Mouse (Mus musculus) cerebellum, adult 9-10 months (tissue): ENCODE data around the gene Wnt2.
A peak's percentile ranks its signal among the peaks of the same experiment; 100 is the strongest.

ENCODE experiments used
- DNase-seq: peaks from one replicate; pipeline ENCODE4 v3.0.0; 2022

Gene Wnt2

GRCm38 (mm10) chr6:18029746-18030656 lies at the start of gene Wnt2:
Gene Wnt2 (minus strand): TSS chr6:18030585.
- no peak for DNase-seq

- DNase-seq, result peak; percentile 4
These were observed 48.2 kb upstream of the Wnt2 start for GRCm38 (mm10) chr6:18078615-18079014.

- DNase-seq, result no peak
These were observed 46.6 kb upstream of the Wnt2 start for GRCm38 (mm10) chr6:18076986-18077385.

GRCm38 (mm10) chr6:18076577-18076976 lies 46.2 kb upstream of the Wnt2 start:
- DNase-seq, result no peak

GRCm38 (mm10) chr6:18057899-18058298 lies 27.5 kb upstream of the Wnt2 start:
- DNase-seq, result no peak

- DNase-seq, result no peak
These were observed 21.3 kb upstream of the Wnt2 start for GRCm38 (mm10) chr6:18051702-18052101.

GRCm38 (mm10) chr6:18044299-18044698 lies 13.9 kb upstream of the Wnt2 start:
- no peak for DNase-seq

- DNase-seq, result no peak
These were observed 12.8 kb upstream of the Wnt2 start for GRCm38 (mm10) chr6:18043172-18043571.

- no peak for DNase-seq
These were observed 1.9 kb upstream of the Wnt2 start for GRCm38 (mm10) chr6:18032271-18032670.

- no peak for DNase-seq
These were observed 1.2 kb upstream of the Wnt2 start for GRCm38 (mm10) chr6:18031509-18032010.

- DNase-seq, result no peak
These were observed 603 bp upstream of the Wnt2 start for GRCm38 (mm10) chr6:18030868-18031508.

GRCm38 (mm10) chr6:18024133-18024794 lies 6.1 kb downstream of the Wnt2 start:
- DNase-seq, result no peak

- DNase-seq, result no peak
These were observed 17.0 kb downstream of the Wnt2 start for GRCm38 (mm10) chr6:18013346-18013745.

- no peak for DNase-seq
These were observed 23.0 kb downstream of the Wnt2 start for GRCm38 (mm10) chr6:18007356-18007755.

- DNase-seq, result no peak
These were observed 28.3 kb downstream of the Wnt2 start for GRCm38 (mm10) chr6:18002065-18002464.

- DNase-seq, result no peak
These were observed 31.9 kb downstream of the Wnt2 start for GRCm38 (mm10) chr6:17998497-17998896.

- no peak for DNase-seq
These were observed 35.2 kb downstream of the Wnt2 start for GRCm38 (mm10) chr6:17994956-17995790.

GRCm38 (mm10) chr6:17991625-17992024 lies 38.8 kb downstream of the Wnt2 start:
- DNase-seq, result peak; percentile 1

- no peak for DNase-seq
These were observed 40.0 kb downstream of the Wnt2 start for GRCm38 (mm10) chr6:17990173-17991028.

- DNase-seq, result no peak
These were observed 51.0 kb downstream of the Wnt2 start for GRCm38 (mm10) chr6:17979361-17979760.

- DNase-seq, result no peak
These were observed 51.5 kb downstream of the Wnt2 start for GRCm38 (mm10) chr6:17978881-17979280.
